Mouse (Mus musculus) adrenal gland, postnatal 14 days (tissue): ENCODE results near the gene Kcng4. TPM values are rescaled to one million over a fixed set of nuclear protein-coding genes. Genes with fewer than 3 reads are reported as not detected.
A peak's percentile ranks its signal among the peaks of the same experiment; 100 is the strongest.

ENCODE experiments used
- DNase-seq: peaks from one replicate; pipeline ENCODE4 v3.0.0; 2021; ENCODE audit warnings: mixed read lengths
- total RNA-seq: library from RNA; stranded (reverse); gene quantifications from 2 replicates; pipeline ENCODE4 v1.2.3, GENCODE M21; 2021

Kcng4 gene
- total RNA-seq, 1 experiment from 2014 or later, result 0.74 TPM

GRCm38 (mm10) chr8:119615096-119615495 is 20.4 kb downstream of the Kcng4 start:
- DNase-seq, result no peak

GRCm38 (mm10) chr8:119612471-119612870 is 23.0 kb downstream of the Kcng4 start, which contains the start of gene Adad2:
Adad2 (plus strand) TSS chr8:119612747.
- no peak for DNase-seq

GRCm38 (mm10) chr8:119606224-119606623 is 29.3 kb downstream of the Kcng4 start:
- DNase-seq, result no peak

- peak; percentile 95 for DNase-seq
Measured at GRCm38 (mm10) chr8:119604996-119605395, 30.5 kb downstream of the Kcng4 start, which contains the start of gene Taf1c. Taf1c (minus strand) TSS chr8:119605222.

- peak; percentile 23 for DNase-seq
Measured at GRCm38 (mm10) chr8:119604398-119604803, 31.1 kb downstream of the Kcng4 start.

- DNase-seq, result peak; percentile 57
Measured at GRCm38 (mm10) chr8:119603771-119604170, 31.7 kb downstream of the Kcng4 start.

- DNase-seq, result no peak
Measured at GRCm38 (mm10) chr8:119591456-119591855, 44.0 kb downstream of the Kcng4 start.

GRCm38 (mm10) chr8:119590348-119590747 is 45.1 kb downstream of the Kcng4 start:
- DNase-seq, result no peak

GRCm38 (mm10) chr8:119588844-119589243 is 46.6 kb downstream of the Kcng4 start:
- no peak for DNase-seq

- no peak for DNase-seq
Measured at GRCm38 (mm10) chr8:119588321-119588720, 47.2 kb downstream of the Kcng4 start.

- DNase-seq, result no peak
Measured at GRCm38 (mm10) chr8:119585901-119586300, 49.6 kb downstream of the Kcng4 start.

- DNase-seq, result no peak
Measured at GRCm38 (mm10) chr8:119580441-119581161, 54.9 kb downstream of the Kcng4 start.

- DNase-seq, result no peak
Measured at GRCm38 (mm10) chr8:119579096-119579495, 56.4 kb downstream of the Kcng4 start.

- no peak for DNase-seq
Measured at GRCm38 (mm10) chr8:119575366-119575726, 60.1 kb downstream of the Kcng4 start.

GRCm38 (mm10) chr8:119574437-119575365 is 60.8 kb downstream of the Kcng4 start, which contains the start of the genes Hsdl1 and Dnaaf1:
Hsdl1 (minus strand) TSS chr8:119575183.
Dnaaf1 (plus strand) TSS chr8:119575235.
- peak; percentile 99 for DNase-seq

Other genes with a start within 250 kb of the Kcng4 start
- gene Mlycd, start 240.8 kb downstream of the Kcng4 start, total RNA-seq, result 58.0 and 66.5 TPM in 2 replicates
- 52.9 and 69.1 TPM in 2 replicates for gene Osgin1, start 201.6 kb downstream of the Kcng4 start, total RNA-seq
- 10.4 and 10.6 TPM in 2 replicates for gene Necab2, start 189.0 kb downstream of the Kcng4 start, total RNA-seq
- gene Slc38a8, start 134.0 kb downstream of the Kcng4 start, total RNA-seq, result 0.34 TPM in 1 of 2 replicates, not detected in the other
- 101 and 109 TPM in 2 replicates for gene Mbtps1, start 76.9 kb downstream of the Kcng4 start, total RNA-seq
- 25.6 and 30.1 TPM in 2 replicates for gene Hsdl1, start 60.5 kb downstream of the Kcng4 start, total RNA-seq
- gene Dnaaf1, start 60.4 kb downstream of the Kcng4 start, total RNA-seq, result not detected in 2 replicates
- 11.9 and 13.3 TPM in 2 replicates for gene Taf1c, start 30.5 kb downstream of the Kcng4 start, total RNA-seq
- gene Adad2, start 22.9 kb downstream of the Kcng4 start, total RNA-seq, result not detected in 2 replicates
- gene Wfdc1, start 30.7 kb upstream of the Kcng4 start, total RNA-seq, result 10.4 and 10.7 TPM in 2 replicates
- gene Atp2c2, start 64.3 kb upstream of the Kcng4 start, total RNA-seq, result 0.41 TPM in 2 replicates
- gene Tldc1, start 142.7 kb upstream of the Kcng4 start, total RNA-seq, result 9.1 and 10.8 TPM in 2 replicates
- 56.9 and 79.0 TPM in 2 replicates for gene Cotl1, start 204.9 kb upstream of the Kcng4 start, total RNA-seq
- gene Klhl36, start 226.6 kb upstream of the Kcng4 start, total RNA-seq, result 6.6 and 10.0 TPM in 2 replicates